Mouse (Mus musculus) lung, postnatal 36 days (tissue): Measurements from ENCODE around the gene Pdxp.

Experiments used
- DNase-seq: peaks from one replicate; pipeline ENCODE4 v3.0.0; 2022; ENCODE audit warnings: mixed read lengths

Gene Pdxp

GRCm38 (mm10) chr15:78899740-78900584 lies 13.8 kb upstream of the Pdxp start, which contains the start of gene Sh3bp1:
Gene Sh3bp1, plus strand, starts transcription at chr15:78899768.
- peak; percentile 76 for DNase-seq

GRCm38 (mm10) chr15:78900585-78901421 lies 12.9 kb upstream of the Pdxp start:
- no peak for DNase-seq

GRCm38 (mm10) chr15:78901422-78901789 lies 12.3 kb upstream of the Pdxp start:
- no peak for DNase-seq

- DNase-seq = peak; percentile 91
Measured at GRCm38 (mm10) chr15:78903243-78903642, 10.5 kb upstream of the Pdxp start.

- DNase-seq = no peak
Measured at GRCm38 (mm10) chr15:78908399-78908798, 5.3 kb upstream of the Pdxp start.

GRCm38 (mm10) chr15:78908982-78909381 lies 4.7 kb upstream of the Pdxp start:
- DNase-seq = no peak

GRCm38 (mm10) chr15:78912040-78912439 lies 1.7 kb upstream of the Pdxp start:
- DNase-seq = peak; percentile 65

GRCm38 (mm10) chr15:78914091-78914822 lies 538 bp downstream of the Pdxp start:
- no peak for DNase-seq

GRCm38 (mm10) chr15:78914823-78915659 lies 1.3 kb downstream of the Pdxp start:
- no peak for DNase-seq

- DNase-seq = peak; percentile 86
Measured at GRCm38 (mm10) chr15:78915660-78916017, 1.9 kb downstream of the Pdxp start.

- DNase-seq = no peak
Measured at GRCm38 (mm10) chr15:78916052-78916826, 2.5 kb downstream of the Pdxp start.

GRCm38 (mm10) chr15:78918126-78918525 lies 4.4 kb downstream of the Pdxp start:
- DNase-seq = no peak

GRCm38 (mm10) chr15:78919914-78920313 lies 6.2 kb downstream of the Pdxp start:
- DNase-seq = no peak

GRCm38 (mm10) chr15:78922700-78923099 lies 9.0 kb downstream of the Pdxp start:
- DNase-seq = no peak

- peak; percentile 27 for DNase-seq
Measured at GRCm38 (mm10) chr15:78923585-78923984, 9.9 kb downstream of the Pdxp start.

GRCm38 (mm10) chr15:78925129-78925528 lies 11.4 kb downstream of the Pdxp start:
- DNase-seq = no peak

- peak; percentile 90 for DNase-seq
Measured at GRCm38 (mm10) chr15:78926021-78926919, 12.6 kb downstream of the Pdxp start, which contains the start of gene Lgals1. Gene Lgals1, plus strand, starts transcription at chr15:78926725.

- peak; percentile 40 for DNase-seq
Measured at GRCm38 (mm10) chr15:78927021-78927787, 13.5 kb downstream of the Pdxp start.

GRCm38 (mm10) chr15:78927788-78928457 lies 14.2 kb downstream of the Pdxp start:
- peak; percentile 89 for DNase-seq
